Mouse (Mus musculus) mature B cell (primary cell): ENCODE measurements around the gene Cnpy3.
"Not testable (repeated sequence)": the region's sequence is repeated elsewhere in the genome, so short reads cannot be mapped to it uniquely, and the experiment has no call there.

Experiments
- in situ Hi-C: fragments of 300-500 bp; cut with MboI; formaldehyde crosslinking; loops from 2 replicates; pipeline ENCODE4 v1.14.3; 2019

The Cnpy3 gene

DNA sequence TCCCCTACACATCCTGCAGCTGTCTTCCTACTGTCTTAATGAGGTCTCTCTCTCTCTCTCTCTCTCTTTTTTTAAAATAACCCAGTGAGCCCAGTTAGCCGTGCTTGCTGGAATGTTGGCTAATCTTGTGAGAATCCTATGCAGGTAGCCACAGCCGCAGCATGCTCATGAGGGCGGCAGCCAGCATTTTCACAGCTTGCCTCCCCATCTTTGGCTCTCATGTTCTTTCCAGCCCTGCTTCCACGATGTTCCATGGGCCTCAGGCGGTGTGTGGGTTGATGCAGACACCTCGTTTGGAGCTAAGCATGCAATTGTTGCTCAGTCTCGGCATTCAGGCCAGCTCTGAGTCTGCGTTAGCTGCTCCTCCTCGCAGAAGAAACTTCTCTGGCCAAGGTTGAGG, 12.9 kb upstream of the Cnpy3 start:
- in situ Hi-C loops, result not testable (repeated sequence)

DNA sequence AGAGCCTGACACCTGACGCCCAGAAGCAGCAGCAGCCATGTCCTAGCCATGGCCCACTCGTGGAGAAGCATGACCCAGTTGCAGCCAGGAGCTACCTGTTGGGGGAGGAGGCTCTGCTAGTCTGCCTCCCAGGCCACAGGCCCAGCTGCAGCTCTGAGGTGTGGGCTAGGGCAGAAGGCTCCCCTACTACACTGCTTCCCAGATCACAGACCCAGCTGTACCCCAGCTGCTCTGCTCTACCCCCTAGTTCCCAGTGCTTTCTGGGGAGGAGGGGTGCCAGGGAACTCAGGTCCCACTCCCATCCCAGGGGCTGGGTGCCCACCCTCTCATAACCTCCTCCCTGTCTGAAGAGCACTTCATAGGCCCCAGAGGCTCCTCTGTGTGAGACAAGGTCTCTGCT, 11.5 kb upstream of the Cnpy3 start, which contains the start of gene Ptcra:
Gene Ptcra (minus strand): TSS at position 169 of the 400 bp plus-strand sequence.
- in situ Hi-C loops, result no loop called here

DNA sequence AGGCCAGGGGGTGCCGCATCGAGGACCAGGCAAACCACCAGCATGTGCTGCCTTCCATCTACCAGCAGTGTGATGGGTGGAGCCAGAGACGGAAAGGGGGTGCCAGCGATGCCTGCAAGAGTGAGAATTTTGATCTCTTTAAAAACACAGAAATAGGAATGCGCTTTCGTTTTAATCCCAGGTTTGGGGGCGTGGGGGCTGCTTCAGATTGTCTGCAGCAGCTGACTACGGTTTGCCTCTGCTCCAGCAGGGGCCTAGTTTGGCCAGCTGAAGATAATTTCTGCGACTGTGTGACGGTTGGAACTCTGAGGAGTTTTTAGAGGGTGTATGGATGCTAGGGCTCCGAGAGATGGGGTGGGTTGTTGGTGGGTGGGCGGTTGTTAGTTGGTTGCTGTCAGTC, 6.7 kb upstream of the Cnpy3 start:
- in situ Hi-C loops, result no loop called here

DNA sequence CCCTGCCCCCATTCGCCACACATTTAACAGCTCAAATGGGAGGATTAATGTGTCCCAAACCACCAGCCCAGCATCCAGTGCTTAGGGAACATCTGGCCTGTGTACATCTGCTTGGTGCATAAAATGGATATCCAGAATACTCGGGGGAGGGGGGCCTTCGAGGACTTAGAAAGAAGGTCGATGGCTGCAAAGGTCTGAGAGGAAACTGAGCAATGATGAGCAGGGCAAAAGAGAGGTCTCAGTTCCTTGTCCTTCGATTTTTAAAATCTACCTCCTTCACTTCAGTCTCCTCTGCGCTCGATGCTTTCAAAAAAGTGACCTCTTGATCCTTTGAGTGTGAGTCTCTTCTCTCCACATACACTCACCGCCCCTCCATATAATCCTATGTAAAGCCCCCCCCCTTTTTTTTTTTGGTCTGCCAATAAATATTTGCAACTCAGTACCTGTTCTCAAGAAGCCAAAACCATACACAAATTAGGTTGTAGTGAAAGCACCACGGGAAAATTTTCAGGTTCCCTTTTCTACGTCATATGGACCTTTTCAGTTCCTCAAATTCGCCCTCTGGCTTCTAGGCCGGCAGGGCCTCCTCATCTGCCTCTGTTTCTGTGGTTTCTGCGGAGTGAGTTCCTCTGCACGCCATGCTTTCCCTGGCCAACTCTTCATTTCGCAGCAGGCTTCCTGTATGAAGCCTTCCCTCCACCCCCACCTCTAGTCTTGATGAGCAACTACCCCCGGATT, 789 bp downstream of the Cnpy3 start:
- in situ Hi-C loops, result no loop called here

DNA sequence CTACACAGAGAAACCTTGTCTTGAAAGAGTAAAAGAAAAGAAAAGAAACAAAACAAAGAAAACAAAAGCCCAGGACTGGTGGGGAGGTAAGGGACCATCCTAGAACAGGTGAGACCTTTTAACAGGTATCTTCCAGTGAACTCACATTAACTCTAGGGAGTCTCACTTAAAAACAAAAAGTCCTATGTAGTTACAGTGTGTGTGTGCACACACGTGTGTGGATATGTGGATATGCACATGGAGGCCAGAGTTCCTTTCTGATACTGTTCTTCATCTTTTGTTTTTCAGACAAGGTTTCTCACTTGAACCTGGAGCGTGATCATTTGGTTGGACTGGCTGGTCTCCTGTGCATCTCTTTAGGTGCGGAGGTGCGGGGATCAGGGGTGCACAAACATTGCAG, 1.4 kb downstream of the Cnpy3 start:
- in situ Hi-C loops, result no loop called here

DNA sequence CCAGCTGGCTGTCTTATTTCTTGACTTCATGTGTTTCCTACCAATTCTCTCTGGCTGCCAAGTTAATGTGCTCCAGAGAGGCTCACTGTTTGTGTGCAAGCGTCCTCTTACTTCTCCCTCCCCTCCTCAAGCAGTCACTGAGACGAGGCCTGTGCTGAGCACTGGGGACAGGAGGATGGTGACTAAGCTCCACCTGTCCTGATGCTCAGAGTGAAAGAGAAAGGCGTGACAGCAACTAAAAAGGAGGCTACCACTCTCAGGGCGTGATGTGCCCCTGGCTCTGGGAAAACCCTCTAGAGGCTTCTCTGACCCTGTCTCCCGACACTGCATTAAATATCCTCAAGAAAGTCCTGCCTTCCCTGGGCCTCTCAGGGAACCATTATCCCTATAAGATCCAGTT, 2.7 kb downstream of the Cnpy3 start:
- in situ Hi-C loops, result no loop called here

DNA sequence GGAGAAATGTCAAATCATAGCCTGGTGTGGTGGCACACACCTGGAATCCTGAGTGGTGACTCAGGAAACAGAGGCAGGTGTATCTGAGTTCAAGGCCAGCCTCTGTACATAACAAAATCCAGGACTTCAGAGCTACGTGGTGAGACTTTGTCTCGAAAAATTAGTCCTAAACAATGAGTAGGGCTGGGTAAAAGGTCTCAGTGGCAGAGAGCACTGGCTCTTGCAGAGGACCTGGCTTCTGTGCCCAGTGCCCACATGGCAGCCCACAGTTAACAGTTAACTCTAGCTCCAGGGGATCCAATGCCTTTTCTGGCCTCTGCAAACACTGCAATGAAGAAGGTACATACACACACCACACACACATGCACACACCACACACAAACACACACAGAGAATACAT, 4.2 kb downstream of the Cnpy3 start:
- in situ Hi-C loops, result no loop called here

DNA sequence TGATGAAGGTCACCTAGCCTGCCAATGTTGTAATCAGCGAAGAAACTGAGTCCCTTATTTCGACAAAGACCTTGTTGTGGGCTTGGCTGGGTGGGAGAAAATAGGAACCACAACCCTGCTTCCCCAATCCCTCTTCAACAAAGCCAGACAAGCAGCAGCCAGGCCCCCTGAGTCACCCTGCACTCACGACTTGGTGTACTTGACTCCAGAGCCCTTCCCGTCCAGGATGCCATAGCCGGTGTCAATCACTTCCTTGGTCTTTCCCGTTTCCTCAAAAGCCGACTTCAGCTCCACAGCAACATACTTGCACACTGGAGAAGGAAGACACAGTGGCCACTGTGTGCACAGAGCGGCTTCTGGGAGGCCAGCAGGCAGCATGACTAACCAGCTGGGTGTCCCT, 4.8 kb downstream of the Cnpy3 start:
- in situ Hi-C loops, result no loop called here

DNA sequence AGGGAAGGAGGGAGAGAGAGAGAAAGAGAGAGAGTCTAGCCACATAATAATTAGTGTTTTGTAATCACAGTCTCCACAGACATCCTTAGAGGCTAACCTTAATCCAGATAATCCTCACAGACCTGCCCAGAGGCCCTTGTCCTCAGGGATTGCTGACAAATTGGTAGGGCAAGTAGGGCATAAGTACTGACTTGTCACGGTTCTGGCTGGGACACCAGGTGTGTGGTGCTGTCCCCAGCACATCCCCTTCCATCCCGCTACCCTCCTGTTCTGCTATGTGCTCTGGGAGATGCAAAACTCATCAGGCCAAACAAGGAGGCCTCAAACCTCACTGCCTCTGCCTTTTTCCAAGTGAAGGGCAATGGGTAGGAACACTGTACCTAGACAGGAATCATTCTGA, 6.5 kb downstream of the Cnpy3 start:
- in situ Hi-C loops, result no loop called here

DNA sequence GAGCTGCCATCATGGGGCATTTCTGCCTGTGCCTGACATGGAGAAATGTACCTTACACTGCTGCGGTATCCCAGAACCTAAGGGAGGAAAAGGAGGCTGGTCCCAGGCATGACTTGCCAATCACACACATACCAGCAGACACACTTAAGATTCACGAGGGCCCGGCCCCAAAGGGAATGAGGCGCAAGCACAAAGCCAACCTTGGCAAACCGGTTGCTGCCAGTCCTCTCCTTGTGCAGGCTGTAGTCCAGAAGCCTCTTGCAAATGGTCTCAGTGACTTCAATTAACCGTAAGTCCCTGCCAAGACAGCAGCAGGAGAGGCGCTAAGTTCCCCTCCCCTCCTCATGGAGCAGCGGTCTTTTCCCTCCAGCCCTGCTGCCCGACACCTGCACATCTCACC, 9.0 kb downstream of the Cnpy3 start:
- in situ Hi-C loops, result no loop called here

DNA sequence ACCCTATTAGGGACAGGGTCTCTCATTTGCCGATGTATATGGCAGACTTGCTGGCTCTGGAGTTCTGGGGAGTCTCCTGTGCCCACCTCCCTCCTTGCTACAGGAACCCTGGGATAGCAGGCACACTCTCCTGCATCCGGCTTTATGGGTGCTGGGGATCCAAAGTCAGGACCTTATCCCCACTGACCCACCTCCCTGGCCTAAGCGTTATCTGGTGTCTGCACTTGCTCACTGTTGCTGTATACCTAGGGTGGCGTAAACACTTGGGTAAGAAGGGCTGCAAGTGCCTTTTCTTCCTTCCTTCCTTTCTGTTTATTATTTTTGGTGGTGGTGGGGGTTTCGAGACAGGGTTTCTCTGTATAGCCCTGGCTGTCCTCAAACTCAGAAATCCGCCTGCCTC, 10.7 kb downstream of the Cnpy3 start:
- in situ Hi-C loops, result no loop called here

DNA sequence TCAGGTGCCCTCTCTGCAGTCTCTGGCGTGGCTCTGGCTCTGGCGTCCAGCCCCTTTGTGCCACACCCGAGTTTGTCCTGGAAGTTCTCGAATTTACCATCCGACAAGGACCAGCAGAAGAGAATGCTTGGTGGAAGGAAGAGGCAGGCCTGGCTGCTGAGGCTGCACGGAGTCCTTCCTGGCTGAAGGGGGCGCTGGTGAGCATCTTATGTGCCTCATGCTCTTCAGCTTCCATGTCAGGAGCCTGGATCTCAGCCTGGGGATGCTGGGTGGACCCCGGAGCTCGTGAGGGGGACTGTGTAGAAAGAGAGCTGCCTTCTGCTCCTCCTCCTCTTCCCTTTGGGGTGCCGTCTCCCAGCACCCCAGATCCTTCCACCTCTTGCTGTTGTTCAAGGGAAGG, 15.9 kb downstream of the Cnpy3 start:
- in situ Hi-C loops, result no loop called here

DNA sequence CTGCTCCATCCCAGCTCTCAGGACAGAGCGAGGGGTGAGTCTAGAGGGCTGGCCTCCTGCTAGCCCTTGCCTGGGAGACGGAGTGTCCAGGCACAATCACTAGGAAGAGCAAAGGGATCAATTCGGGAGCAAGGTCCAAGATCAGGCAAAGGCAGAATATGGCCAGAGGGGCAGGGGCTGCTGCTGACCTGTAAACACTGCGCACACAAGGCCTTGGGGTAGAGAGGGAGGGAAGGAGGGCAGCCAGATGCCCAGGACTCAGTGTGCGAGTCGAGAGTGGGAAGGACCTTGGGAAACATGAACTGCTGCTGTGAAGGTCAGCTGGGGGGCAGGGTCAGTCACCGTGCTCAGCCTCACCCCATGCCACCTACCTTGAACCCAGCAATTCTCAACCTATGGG, 16.7 kb downstream of the Cnpy3 start:
- in situ Hi-C loops, result no loop called here

DNA sequence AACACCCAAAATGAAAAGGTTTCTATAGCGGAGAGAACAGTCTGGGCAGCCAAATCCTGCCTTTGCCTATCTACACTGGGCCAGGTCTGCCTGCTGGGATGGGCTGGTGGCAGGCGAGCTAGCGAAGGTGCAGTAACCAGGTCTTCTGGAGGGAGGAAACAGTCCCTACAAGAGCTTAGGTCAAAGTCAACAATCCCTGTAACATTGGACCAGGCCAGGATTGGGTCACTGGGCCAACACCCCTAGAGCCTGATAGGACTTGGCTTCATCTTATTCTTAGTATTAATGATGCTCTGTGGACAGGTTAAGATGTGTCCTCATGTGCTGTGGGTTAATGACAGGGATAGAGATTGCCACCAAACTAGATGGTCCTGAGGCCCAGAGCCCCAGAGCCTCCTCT, 18.0 kb downstream of the Cnpy3 start:
- in situ Hi-C loops, result no loop called here

DNA sequence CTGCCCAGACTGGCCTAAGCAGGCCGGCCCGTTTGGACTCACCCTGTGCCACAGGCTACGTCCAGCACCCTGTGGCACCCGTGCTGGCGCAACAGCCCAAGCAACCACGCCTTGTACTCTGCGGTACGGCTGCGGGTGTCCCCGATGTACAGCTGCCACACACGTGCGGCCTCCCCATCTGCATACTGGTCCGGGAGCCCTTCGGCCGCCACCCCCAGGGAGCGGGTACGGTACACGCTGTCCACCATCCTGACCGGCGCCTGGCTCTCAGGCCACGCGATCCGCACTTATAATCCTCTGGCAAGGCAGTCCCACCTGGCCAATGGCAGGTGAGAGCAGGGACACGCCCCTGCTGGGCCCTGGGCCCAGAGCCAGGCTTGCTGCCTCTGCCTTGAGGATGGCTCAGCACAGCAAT, 23.1 kb downstream of the Cnpy3 start, which contains the start of gene Gnmt:
Gene Gnmt (minus strand): TSS at position 265 of the 415 bp plus-strand sequence.
- in situ Hi-C loops, result no loop called here

DNA sequence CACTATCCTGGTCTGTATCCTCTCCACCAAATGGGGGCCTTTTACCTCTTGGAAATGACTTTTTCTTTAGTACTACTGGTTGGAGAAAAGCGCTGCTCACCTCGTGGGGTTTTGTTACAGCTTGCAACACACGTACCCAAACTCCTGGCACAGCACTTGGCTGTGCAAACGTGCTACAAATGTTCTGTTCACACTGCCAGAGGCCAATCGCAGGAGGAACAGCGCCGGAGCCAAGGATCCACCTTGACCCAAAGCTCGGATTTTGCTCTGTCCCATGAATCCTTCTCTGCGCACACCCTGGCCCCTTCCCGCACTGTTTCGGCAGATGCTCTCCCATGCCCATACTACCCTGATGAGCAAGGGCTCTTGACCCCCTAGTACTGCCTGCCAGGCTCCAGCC, 23.5 kb downstream of the Cnpy3 start:
- in situ Hi-C loops, result no loop called here

DNA sequence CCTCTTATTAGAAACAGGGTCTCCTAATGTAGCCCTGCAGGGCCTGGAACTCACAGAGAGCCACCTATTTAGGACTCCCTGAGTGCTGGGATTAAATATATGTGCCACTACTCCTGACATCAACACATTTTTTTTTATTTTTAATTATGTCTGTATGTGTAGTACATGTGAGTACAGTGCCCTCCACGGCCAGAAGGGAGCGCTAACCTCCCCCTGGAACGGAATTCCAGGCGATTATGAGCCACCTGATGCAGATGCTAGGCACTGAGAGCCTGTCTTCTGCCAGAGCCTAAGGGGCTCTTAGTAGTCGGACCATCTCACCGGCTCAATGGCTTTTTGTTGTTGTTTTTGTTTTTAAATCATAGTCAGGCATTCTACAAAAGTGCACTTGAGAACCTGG, 24.0 kb downstream of the Cnpy3 start:
- in situ Hi-C loops, result no loop called here

DNA sequence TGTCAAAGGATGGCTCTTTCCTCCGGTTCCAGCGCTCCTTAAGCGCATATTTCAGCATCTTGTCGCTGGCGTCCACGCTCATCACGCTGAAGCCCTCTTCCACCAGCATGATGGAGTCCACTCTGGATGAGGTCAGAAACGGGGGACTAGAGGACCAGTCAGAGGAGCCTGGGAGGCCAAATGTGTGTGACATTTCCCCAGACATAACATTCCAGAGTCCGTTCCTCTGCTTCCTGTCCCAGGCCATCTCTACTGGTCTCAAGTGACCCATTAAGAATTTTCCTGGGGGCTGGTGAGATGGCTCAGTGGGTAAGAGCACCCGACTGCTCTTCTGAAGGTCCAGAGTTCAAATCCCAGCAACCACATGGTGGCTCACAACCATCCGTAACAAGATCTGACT, 24.7 kb downstream of the Cnpy3 start:
- in situ Hi-C loops, result no loop called here

DNA sequence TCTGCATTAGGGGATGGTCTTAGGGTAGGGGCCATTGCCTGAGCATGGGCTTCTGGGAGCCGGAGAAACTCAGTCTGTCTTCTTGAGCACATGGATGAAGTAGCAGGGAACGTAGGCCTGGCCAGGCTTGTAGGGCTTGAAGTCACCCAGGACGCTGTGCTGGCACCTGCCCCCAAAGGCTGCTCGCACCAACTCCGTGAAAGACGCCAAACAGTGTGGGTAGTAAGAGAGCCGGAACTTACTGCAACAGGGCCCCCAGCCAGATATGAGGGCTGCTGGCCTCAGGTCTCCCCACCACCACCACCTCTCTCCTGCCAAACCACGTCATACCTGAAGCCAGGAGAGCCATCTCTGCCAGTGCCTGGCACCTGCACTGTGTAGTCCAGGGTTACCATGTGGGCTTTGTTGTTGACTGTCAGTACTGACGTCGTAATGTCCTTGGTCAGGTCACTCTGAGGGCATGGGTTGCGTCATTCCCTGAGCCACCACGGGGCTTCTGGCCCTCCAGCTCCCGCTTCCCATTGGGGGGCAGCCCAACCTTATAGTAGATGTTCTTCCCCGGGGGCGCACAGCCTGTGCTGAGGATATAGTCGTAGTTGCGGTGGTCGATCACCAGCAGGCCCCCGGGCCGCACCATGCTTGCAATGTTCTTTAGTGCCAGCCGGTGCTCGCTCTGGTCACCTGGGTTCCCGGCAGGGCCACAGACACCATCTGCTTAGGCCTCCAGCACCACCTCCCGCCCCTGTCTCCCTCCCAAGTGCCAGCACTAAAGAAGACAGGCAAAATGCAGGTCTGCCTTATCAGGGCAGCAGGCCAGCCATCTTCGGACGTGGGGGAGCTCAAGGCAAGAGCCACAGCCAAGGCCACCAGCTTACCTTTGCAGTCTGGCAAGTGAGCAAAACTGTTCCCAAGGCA, 26.0 kb downstream of the Cnpy3 start:
- in situ Hi-C loops, result no loop called here

DNA sequence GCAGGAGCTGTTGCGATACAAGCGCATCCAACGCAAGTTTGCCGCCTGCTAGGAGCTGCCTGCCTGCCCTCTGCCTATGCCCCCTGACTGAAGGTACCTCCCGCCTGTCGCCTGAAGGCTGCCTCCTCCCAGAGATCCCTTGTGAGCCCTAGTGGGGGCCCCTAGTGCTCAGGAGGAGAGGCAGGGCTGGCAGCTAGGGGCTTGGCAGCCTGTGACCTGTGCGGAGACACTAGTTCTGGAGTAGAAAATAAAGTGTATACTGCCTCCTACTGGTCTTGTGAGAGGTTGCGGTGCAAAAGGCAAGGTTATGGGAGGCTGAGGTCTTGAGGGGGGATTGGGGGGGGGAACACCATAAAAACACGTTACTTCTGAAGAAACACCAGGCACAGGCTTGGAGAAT, 26.7 kb downstream of the Cnpy3 start:
- in situ Hi-C loops, result no loop called here

DNA sequence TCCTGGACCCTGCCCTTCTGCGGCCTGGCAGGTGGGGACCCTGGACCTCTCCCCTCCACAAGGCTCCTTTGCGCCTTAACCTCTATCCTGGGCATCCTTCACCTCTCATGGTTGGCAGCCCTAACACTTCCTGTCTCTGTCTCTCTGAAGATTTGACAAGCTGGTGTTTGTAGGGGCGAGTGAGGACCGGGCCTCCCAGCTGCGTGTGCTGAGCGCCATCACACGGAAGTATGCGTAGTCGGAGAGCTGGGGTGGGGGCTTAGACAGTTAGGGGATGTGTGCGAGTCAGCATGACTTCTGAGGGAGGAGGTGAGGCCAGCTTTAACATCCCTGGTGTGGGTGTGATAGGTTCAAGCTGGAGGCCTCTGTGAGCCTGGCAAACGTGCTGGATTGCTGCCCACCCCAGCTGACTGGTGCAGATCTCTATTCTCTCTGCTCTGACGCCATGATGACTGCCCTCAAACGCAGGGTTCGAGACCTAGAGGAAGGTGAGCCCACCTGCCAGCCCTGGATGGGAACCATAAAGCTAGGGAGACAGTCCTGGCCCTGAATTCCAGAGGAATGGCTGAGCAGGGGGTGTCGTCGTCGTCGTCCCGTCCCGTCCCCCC, 27.4 kb downstream of the Cnpy3 start:
- in situ Hi-C loops, result no loop called here

DNA sequence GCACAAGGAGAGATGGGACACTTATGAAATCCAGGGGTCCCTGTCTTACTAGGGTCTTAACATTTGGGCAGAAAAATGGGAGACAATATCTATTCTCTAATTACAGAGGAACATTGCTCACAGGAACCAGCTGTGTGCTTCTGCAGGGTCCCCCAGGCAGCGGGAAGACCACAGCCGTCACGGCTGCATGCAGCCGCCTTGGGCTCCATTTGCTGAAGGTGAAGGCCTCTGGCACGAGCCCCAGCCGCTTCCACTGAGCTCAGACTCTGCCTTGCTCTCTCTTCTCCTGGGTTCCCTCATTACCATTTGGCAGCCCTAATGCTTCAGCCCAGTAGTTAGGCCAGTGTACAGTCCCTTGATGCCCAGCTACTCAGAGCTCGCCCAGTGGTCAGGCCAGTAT, 30.9 kb downstream of the Cnpy3 start:
- in situ Hi-C loops, result no loop called here
